Mouse (Mus musculus) heart, adult 8-10 months (tissue): ENCODE data around the gene Tsks. TPM values are rescaled to one million over a fixed set of nuclear protein-coding genes. Genes with fewer than 3 reads are reported as not detected.
A peak's percentile ranks its signal among the peaks of the same experiment; 100 is the strongest.

Experiments used
- DNase-seq: peaks from one replicate; pipeline ENCODE4 v3.0.0; 2022; ENCODE audit warnings: low spot score
- total RNA-seq, 4 experiments: library from RNA; stranded (reverse); gene quantifications; 2 replicates each; pipeline ENCODE4 v1.2.4; 2022

Gene Tsks
- total RNA-seq, 4 experiments from 2014 or later, result not detected

GRCm38 (mm10) chr7:44951960-44952359, 9.0 kb downstream of the Tsks start:
- DNase-seq, result peak; percentile 80

- DNase-seq, result peak; percentile 94
Measured at GRCm38 (mm10) chr7:44952611-44953306, 9.8 kb downstream of the Tsks start.

- no peak for DNase-seq
Measured at GRCm38 (mm10) chr7:44953561-44953960, 10.6 kb downstream of the Tsks start.

- no peak for DNase-seq
Measured at GRCm38 (mm10) chr7:44954091-44954885, 11.3 kb downstream of the Tsks start.

GRCm38 (mm10) chr7:44955628-44956027, 12.6 kb downstream of the Tsks start:
- DNase-seq, result no peak

GRCm38 (mm10) chr7:44956266-44956665, 13.3 kb downstream of the Tsks start:
- DNase-seq, result no peak

GRCm38 (mm10) chr7:44957183-44957835, 14.3 kb downstream of the Tsks start:
- DNase-seq, result no peak

- DNase-seq, result peak; percentile 55
Measured at GRCm38 (mm10) chr7:44958208-44958607, 15.2 kb downstream of the Tsks start.

GRCm38 (mm10) chr7:44959281-44959680, 16.3 kb downstream of the Tsks start:
- DNase-seq, result no peak

- DNase-seq, result no peak
Measured at GRCm38 (mm10) chr7:44959874-44960511, 17.0 kb downstream of the Tsks start.

- DNase-seq, result no peak
Measured at GRCm38 (mm10) chr7:44960512-44960910, 17.5 kb downstream of the Tsks start.

- no peak for DNase-seq
Measured at GRCm38 (mm10) chr7:44962337-44962736, 19.3 kb downstream of the Tsks start.

- DNase-seq, result no peak
Measured at GRCm38 (mm10) chr7:44962831-44963230, 19.8 kb downstream of the Tsks start.

GRCm38 (mm10) chr7:44964990-44965389, 22.0 kb downstream of the Tsks start:
- no peak for DNase-seq

GRCm38 (mm10) chr7:44965975-44966374, 23.0 kb downstream of the Tsks start:
- DNase-seq, result no peak

GRCm38 (mm10) chr7:44966638-44967037, 23.6 kb downstream of the Tsks start:
- DNase-seq, result no peak

- DNase-seq, result peak; percentile 82
Measured at GRCm38 (mm10) chr7:44970231-44970691, 27.3 kb downstream of the Tsks start.

- DNase-seq, result no peak
Measured at GRCm38 (mm10) chr7:44971142-44971541, 28.1 kb downstream of the Tsks start.

- DNase-seq, result no peak
Measured at GRCm38 (mm10) chr7:44973415-44974130, 30.6 kb downstream of the Tsks start.

GRCm38 (mm10) chr7:44974383-44975116, 31.5 kb downstream of the Tsks start, which contains the start of gene Cpt1c:
TSS of gene Cpt1c (minus strand) at chr7:44974851.
- DNase-seq, result peak; percentile 72

GRCm38 (mm10) chr7:44975117-44975419, 32.1 kb downstream of the Tsks start:
- DNase-seq, result no peak
